Mouse (Mus musculus) stomach, embryonic 16.5 days (tissue): Measurements from ENCODE around the gene Ndufb7. TPM values are rescaled to one million over a fixed set of nuclear protein-coding genes. Genes with fewer than 3 reads are reported as not detected.

Experiments used
- ATAC-seq: fragments of 200-750 bp; cut with Nextera tagmentation; 2 replicates; pipeline ENCODE4 v1.8.0; 2017; ENCODE audit warnings: moderate number of reproducible peaks, moderate TSS enrichment; ENCODE audit not compliant: insufficient read depth, low FRiP score
- H3K27ac ChIP-seq: fragments of 300-500 bp; sonication (generic); 2 replicates; pipeline ENCODE4 v1.5.1; 2014; ENCODE audit warnings: low read length
- H3K27me3 ChIP-seq: fragments of 300-500 bp; sonication (generic); 2 replicates; pipeline ENCODE4 v1.6.1; 2014; ENCODE audit warnings: low read length, control low read depth, mixed read lengths; ENCODE audit not compliant: control insufficient read depth, insufficient read depth
- H3K36me3 ChIP-seq: fragments of 300-500 bp; sonication (generic); 2 replicates; pipeline ENCODE4 v1.6.1; 2014; ENCODE audit warnings: low read length; ENCODE audit not compliant: control insufficient read depth, insufficient read depth
- H3K4me1 ChIP-seq: fragments of 300-500 bp; sonication (generic); 2 replicates; pipeline ENCODE4 v1.6.1; 2014; ENCODE audit warnings: low read length, control low read depth, mixed read lengths; ENCODE audit not compliant: control insufficient read depth, insufficient read depth
- H3K4me2 ChIP-seq: fragments of 300-500 bp; sonication (generic); 2 replicates; pipeline ENCODE4 v1.6.1; 2014; ENCODE audit warnings: low read depth, low read length, mixed read lengths
- H3K4me3 ChIP-seq: fragments of 300-500 bp; sonication (generic); replicated peaks from 2 replicates; pipeline ENCODE4 v1.5.1; 2014; ENCODE audit warnings: mild to moderate bottlenecking, low read length
- H3K9ac ChIP-seq: fragments of 300-500 bp; sonication (generic); 2 replicates; pipeline ENCODE4 v1.6.1; 2014; ENCODE audit warnings: low read length
- H3K9me3 ChIP-seq: fragments of 300-500 bp; sonication (generic); replicated peaks from 2 replicates; pipeline ENCODE4 v1.6.1; 2016; ENCODE audit warnings: low read length, control low read depth; ENCODE audit not compliant: control insufficient read depth
- WGBS: fragments of 180-500 bp; shearing (Covaris S2); extraction: QIAGEN DNeasy Blood & Tissue Kit; methylation state at CpG from one replicate; pipeline ENCODE4 v1.1.7; 2014; 5-methylcytosine and 5-hydroxymethylcytosine counted together
- polyA plus RNA-seq: library from polyadenylated mRNA; unstranded; fragments of >200 nt; fragmentation: Nextera tagmentation; extraction: Ambion mirVana; gene quantifications from 2 replicates; pipeline ENCODE4 v1.2.1, GENCODE M21; 2015

Gene Ndufb7
- polyA plus RNA-seq, 1 experiment from 2014 or later = 326 TPM

- no peak for ATAC-seq
- Histone ChIP-seq H3K27me3 (no peaks in the 10 kb centered on the region), H3K36me3 (no peaks in the 10 kb centered on the region), H3K4me3 (no peak overlapping the region), H3K9me3 (no peaks in the 10 kb centered on the region), H3K27ac (no peak overlapping the region), H3K9ac (no peak overlapping the region), H3K4me2 (no peak overlapping the region), H3K4me1 (peaks cover 14% of the 10 kb centered on the region)
- 80% methylated on average over 8 of the region's 8 CpGs for WGBS
These were observed 15.8 kb downstream of the Ndufb7 start for GRCm38 (mm10) chr8:83582226-83582625.

DNA sequence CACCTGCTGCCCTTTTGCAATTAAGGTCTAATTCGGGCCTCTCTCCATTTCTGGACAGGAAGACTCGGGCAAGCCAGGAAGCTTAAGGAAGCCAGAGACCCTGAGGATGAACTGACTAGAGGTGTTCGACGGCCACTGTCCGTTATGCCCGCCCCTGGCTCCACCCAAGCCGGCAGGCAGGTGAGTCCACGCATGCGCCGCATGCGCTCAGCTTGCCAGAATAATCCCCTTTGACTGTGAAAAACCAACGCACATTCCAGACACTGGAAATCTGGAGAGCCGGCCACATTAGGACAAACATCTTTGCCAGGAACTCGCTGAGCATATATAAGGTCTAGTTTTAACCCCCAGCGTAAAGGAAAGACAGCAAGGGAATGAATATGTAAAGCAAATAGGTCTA lies 16.8 kb downstream of the Ndufb7 start:
- H3K9me3 ChIP-seq = no peaks in the 10 kb centered on the region
- H3K4me3 ChIP-seq = no peak overlapping the region
- H3K9ac ChIP-seq = no peak overlapping the region
- H3K36me3 ChIP-seq = no peaks in the 10 kb centered on the region
- no peak for ATAC-seq
- no peak overlapping the region for H3K4me2 ChIP-seq
- H3K4me1 ChIP-seq = peaks cover 9% of the 10 kb centered on the region; the same call in 1 of the 2 replicates
- no peaks in the 10 kb centered on the region for H3K27me3 ChIP-seq
- WGBS = 79% methylated on average over 15 of the region's 15 CpGs
- H3K27ac ChIP-seq = no peak overlapping the region

GRCm38 (mm10) chr8:83584771-83585170 lies 18.3 kb downstream of the Ndufb7 start:
- H3K9ac ChIP-seq = no peak overlapping the region
- 0 out of 2 replicates have a peak, but pooled peaks cover 4% of the 10 kb centered on the region for H3K4me1 ChIP-seq
- ATAC-seq = no peak
- no peak overlapping the region for H3K27ac ChIP-seq
- no peaks in the 10 kb centered on the region for H3K27me3 ChIP-seq
- no peak overlapping the region for H3K4me3 ChIP-seq
- 83% methylated on average over 1 of the region's 1 CpGs for WGBS
- no peak overlapping the region for H3K4me2 ChIP-seq
- no peaks in the 10 kb centered on the region for H3K9me3 ChIP-seq
- no peaks in the 10 kb centered on the region for H3K36me3 ChIP-seq

- H3K9ac ChIP-seq = no peak overlapping the region
- no peak overlapping the region for H3K4me3 ChIP-seq
- no peaks in the 10 kb centered on the region for H3K36me3 ChIP-seq
- no peak overlapping the region for H3K4me2 ChIP-seq
- 0 out of 2 replicates have a peak, but pooled peaks cover 4% of the 10 kb centered on the region for H3K4me1 ChIP-seq
- no peaks in the 10 kb centered on the region for H3K9me3 ChIP-seq
- no peak overlapping the region for H3K27ac ChIP-seq
- ATAC-seq = no peak
- 77% methylated on average over 3 of the region's 3 CpGs for WGBS
- no peaks in the 10 kb centered on the region for H3K27me3 ChIP-seq
These were observed 18.9 kb downstream of the Ndufb7 start for GRCm38 (mm10) chr8:83585333-83585732.

DNA sequence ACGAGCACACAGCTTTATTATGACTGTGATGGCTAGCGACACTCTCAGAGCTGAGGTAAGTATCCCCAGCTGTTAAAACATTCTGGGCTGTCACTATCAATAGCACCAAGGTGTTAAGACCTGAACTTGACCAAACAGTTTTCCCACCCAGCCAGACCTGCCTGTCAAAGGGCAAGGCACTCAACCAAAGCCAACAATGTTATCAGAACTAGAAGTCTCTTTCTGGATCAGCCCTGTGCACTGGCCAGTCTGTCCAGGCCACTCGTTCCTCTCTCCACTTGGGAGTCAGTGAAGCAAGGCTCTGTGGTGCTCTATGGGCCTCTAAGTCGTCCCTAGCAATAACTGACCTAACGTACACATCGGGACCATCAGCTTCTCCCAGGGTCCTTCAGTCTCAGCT lies 21.2 kb downstream of the Ndufb7 start:
- 66% methylated on average over 6 of the region's 6 CpGs for WGBS

DNA sequence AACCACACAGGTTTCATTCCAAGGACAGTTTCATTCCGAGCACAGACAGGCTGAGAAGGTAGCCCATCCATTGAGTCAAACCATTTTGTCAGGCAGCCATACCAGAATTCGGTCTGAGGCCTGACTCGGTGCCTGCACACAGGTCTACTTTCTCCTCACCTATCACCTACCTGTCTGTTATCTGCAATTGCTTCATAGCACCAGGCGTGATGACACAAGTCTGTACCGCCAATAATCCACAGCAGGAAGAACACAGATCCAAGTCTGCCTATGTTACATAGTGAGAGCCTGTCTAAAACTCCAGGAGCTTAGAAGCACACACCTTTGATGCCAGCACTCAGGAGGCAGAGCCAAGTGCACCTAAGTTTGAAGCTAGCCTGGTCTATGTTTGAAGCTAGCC lies 22.4 kb downstream of the Ndufb7 start:
- ATAC-seq = no peak
- H3K27ac ChIP-seq = no peak overlapping the region

More for the DNA sequence above, 21.2 kb downstream of the Ndufb7 start:
- H3K4me3 ChIP-seq = no peak overlapping the region
- no peak overlapping the region for H3K9ac ChIP-seq
- no peak overlapping the region for H3K27ac ChIP-seq
- no peaks in the 10 kb centered on the region for H3K27me3 ChIP-seq
- peaks cover 16% of the 10 kb centered on the region for H3K4me1 ChIP-seq
- no peaks in the 10 kb centered on the region for H3K9me3 ChIP-seq
- ATAC-seq = no peak
- H3K4me2 ChIP-seq = no peak overlapping the region
- H3K36me3 ChIP-seq = no peaks in the 10 kb centered on the region

DNA sequence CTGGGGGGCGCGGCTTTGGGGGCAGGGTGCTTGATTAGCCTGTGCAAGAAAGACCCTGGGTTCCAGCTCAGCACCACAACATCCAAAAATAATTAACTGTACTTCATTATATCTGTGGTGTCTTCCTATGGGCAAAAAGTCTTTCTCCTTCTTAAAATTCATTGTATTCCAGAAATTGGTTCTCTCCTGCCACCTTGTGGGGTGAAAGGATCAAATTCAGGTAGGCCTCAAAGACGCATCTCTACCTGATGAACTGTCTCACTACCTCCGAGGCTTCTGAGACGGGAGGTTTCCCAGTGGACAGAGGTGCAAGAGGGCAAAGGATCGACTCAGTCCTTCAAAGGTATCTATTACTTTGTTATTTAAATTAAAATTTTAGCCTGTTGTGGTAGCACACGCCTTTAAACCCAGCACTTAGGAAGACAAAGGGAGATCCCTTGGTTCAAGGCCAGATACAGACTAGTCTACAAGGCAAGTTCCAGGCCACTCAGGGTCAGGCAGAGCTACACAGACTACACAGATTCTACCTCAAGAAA lies 24.1 kb downstream of the Ndufb7 start:
- 80% methylated on average over 7 of the region's 7 CpGs for WGBS
- Histone ChIP-seq H3K27ac (no peak overlapping the region), H3K4me3 (no peak overlapping the region), H3K9ac (no peak overlapping the region), H3K9me3 (no peaks in the 10 kb centered on the region), H3K4me1 (peaks cover 25% of the 10 kb centered on the region), H3K36me3 (no peaks in the 10 kb centered on the region), H3K27me3 (no peaks in the 10 kb centered on the region), H3K4me2 (no peak overlapping the region)
- no peak for ATAC-seq

More for the DNA sequence above, 22.4 kb downstream of the Ndufb7 start:
- Histone ChIP-seq H3K36me3 (no peaks in the 10 kb centered on the region), H3K9ac (no peak overlapping the region), H3K4me3 (no peak overlapping the region), H3K9me3 (no peaks in the 10 kb centered on the region), H3K4me1 (peaks cover 25% of the 10 kb centered on the region), H3K27me3 (no peaks in the 10 kb centered on the region), H3K4me2 (no peak overlapping the region)
- 90% methylated on average over 5 of the region's 5 CpGs for WGBS

DNA sequence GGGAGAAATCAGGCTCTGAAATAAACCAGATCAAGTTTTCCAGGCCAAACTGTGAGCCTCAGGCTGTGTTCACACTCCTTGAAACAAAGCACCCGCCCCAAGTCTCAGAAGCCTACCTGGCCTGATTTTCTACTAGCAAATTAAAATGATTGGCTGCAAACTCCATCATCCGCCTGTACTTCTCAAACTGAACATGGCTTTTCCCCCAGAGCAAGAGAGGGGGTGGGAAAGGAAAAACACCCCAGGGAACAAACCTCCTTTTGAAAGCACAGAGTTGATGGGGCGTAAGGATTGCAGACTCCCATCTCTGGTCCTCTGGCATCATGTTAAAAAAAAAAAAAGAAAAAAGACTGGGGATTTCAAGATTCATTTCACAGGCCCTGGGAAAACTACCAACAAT lies 26.2 kb downstream of the Ndufb7 start:
- WGBS = 51% methylated on average over 3 of the region's 3 CpGs
- Histone ChIP-seq H3K27ac (no peak overlapping the region; the same call in 1 of the 2 replicates), H3K9me3 (no peaks in the 10 kb centered on the region), H3K4me1 (peaks cover 21% of the 10 kb centered on the region), H3K27me3 (no peaks in the 10 kb centered on the region), H3K36me3 (no peaks in the 10 kb centered on the region), H3K4me2 (peak overlapping the region; percentile 90), H3K4me3 (peak overlapping the region; percentile 88), H3K9ac (peak overlapping the region; percentile 89)
- ATAC-seq = no peak

DNA sequence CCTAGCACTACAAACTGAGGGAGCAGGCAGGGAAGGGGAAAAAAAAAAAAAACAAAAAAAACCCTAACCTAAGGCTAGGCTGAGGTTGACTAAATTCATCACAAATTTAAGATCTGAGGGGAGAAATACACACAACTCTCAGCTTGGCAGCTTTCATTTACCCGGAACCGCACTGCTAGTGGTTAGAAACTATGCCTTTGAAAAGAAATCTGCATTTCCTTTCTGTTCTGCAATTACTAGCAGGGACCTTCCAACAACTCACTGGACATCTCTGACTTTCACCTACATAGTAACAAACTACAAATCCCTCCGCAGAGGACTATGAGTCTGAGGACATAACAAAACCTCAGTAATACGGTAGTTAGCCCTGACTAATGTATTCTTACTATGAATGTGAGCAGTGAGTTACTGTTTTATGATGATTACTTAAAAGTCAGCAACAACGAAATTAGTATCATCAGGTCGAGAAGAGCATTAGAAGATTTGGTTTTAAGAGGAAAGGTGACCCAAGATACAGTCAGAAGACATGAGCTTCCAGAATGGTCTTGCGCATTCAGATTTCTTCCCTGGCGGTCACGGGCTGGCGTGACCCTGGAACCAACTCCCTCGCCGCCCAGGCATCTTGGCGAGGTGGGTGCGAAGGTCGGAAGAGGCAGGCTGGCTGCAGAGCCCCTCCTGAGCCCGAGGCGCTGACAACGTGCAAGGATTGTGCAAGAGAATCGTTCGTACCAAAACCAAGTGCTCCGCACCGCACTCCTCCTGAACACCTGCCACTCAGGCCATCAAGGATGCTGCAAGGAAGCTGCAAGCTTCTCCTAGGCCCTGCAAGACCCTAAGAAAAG lies 27.1 kb downstream of the Ndufb7 start:
- Histone ChIP-seq H3K4me3 (peak overlapping the region; percentile 88), H3K27me3 (no peaks in the 10 kb centered on the region), H3K4me2 (peak overlapping the region; percentile 90), H3K9ac (peak overlapping the region; percentile 89), H3K36me3 (no peaks in the 10 kb centered on the region), H3K9me3 (no peaks in the 10 kb centered on the region), H3K4me1 (peaks cover 21% of the 10 kb centered on the region), H3K27ac (peak overlapping the region; percentile 88)
- ATAC-seq = no peak
- WGBS = 3% methylated on average over 22 of the region's 22 CpGs
